Mouse (Mus musculus) 3134 (cell line): ENCODE results near the gene Gfer.
"Not testable (repeated sequence)": the region's sequence is repeated elsewhere in the genome, so short reads cannot be mapped to it uniquely, and the experiment has no call there.

Experiments used
- DNase-seq: peaks from one replicate; pipeline ENCODE4 v3.0.0-alpha.2; 2011; ENCODE audit warnings: low spot score; ENCODE audit not compliant: insufficient read length; ENCODE audit errors: extremely low read depth

Gene Gfer

DNA sequence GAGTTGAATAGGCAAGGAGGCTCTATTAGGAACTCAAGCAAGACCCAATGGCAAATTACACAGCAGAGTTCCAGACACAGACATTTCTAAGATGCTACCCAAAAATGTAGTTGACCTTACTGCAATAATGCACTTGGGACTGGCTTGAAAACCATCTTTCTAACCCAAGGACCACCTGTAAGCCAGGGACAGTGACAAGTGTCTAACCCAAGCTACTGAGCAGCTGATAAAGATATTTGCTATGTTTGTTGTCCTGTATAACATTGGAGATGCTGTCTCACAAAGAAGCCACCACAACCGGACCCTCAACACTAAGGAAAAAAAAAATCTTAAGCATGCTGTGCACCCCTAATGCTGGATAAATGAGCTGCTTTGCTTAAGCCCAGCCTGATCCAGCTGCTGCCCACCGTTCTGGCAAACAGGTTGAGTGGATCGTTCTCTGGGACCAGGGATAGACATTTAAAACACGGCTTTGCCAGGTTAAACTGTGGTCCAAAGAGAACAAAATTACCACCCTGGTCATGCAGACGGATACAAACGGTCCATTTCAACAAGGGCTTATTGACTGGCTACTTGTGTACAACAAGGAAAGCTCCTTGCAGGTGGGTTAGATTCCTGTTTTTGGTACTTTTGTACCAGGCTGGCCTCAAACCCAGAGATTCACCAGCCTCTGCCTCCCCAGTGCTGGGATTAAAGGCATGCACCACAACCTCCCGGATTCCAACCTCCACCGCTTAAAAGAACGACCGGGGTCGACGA lies 27.3 kb upstream of the Gfer start:
- DNase-seq = no peak

DNA sequence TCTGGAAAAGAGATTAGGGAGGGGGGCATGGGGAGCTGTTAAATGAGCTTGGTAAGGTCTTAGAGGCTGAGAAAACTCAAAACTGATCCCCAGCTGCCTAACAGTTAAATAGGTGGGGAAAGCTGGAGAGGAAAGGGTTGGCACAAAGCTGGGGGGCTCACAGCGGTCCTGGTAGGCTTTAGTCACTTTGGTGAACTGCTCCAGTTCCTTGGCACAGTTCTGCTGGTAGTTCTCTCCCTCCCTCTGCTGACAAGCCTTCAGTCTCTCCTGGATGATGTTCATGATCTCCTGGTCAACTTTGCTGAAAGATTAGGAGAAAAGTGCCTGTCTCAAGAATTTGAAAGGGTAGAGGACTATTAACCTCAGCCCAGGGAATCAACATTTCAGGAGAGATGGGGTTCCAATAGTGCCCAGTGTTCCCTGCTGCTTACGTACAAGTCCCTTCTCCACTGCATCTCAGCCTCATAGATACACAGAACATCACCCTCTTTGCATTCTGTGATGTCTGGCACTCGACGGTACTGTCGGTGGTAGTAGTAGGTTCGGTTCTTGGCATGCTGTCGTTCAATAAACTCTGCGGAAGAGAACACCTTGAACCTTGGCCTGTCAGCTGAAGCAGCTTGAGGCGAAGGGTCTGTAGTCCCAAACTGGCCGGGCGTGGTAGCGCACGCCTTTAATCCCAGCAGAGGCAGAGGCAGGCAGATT lies 26.4 kb upstream of the Gfer start:
- DNase-seq = peak; percentile 62

DNA sequence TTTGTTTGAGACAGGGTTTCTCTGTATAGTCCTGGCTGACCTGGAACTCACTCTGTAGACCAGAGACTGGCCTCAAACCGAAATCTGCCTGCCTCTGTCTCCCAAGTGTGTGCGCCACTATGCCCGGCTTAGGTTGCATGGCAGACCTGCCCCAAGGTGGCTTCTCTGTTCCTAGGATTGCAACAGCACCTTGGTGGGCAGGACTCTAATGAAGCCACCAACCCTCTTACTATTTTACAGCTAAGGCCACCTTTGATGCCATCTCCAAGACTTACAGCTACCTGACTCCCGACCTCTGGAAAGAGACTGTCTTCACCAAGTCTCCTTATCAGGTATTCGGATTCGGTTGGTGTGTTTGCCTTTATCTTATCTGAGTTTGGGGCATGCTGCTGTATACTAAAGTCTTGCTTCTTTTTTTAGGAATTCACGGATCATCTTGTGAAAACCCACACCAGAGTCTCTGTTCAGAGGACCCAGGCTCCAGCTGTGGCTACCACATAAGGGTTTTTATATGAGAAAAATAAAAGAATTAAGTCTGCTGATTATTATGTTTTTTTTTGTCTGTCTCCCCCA lies 25.5 kb upstream of the Gfer start:
- not testable (repeated sequence) for DNase-seq

DNA sequence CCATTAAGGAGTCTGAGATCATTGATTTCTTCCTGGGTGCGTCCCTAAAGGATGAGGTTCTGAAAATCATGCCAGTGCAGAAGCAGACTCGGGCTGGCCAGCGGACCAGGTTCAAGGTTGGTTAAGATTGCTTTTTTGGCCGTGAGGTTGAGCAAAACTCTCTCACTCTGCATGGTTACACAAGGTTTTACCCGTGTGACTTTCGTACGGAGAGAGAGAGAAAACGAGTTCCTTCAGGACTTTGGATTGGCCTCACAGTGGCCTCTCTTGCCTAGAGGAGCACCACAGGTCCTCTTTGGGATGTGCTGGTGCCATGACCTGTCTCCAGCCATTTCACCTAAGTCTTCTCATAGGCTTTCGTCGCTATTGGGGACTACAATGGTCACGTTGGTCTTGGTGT lies 24.7 kb upstream of the Gfer start:
- not testable (repeated sequence) for DNase-seq

DNA sequence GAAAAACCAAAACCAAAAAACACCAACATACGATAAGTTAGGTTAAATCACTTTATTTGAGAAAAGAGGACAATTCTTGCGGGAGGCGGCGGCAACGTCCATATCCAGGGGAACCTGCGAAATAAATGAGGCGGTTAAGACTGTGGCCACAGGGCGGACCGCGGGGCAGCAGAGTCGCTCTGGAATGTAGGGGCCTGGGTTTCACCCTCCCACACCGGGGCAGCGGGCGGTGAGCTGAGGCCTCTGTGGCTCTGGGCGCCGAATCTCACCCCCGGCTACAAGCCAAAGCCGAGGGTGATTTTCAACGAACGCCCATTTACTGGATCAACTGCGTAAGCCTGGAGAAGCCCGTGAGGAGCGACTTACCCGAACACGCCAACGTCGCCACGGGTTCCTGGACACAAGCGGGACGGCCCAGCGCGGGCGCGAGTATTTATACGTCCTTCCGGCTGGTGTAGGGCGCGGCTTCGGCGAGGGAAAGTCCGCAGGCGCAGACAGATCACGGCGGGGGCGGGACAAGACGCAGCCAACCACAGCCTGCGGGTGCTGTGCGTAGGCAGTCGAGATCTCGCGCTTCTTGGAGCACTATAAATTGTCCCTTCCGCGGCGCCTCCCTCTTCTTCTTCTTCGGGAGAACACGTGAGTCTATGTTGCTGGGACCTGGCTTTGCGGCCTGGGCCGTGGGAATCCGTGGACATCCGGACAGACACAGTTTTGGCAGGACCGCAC lies 23.7 kb upstream of the Gfer start:
- DNase-seq = peak; percentile 99

DNA sequence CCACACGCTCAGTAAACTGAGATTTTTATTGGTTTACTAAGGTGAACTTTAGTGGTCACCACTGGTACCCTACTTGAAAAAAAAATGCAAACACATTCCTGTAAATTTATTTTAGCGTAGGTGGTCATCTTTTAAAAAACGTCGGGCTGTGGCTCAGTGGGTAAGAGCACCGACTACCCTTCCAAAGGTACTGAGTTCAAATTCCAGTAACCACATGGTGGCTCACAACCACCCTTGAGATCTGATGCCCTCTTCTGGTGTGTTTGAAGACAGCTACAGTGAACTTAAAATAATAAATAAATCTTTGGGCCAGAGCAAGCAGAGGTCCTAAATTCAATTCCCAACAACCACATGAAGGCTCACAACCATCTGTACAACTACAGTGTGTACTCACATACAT lies 23.0 kb upstream of the Gfer start:
- not testable (repeated sequence) for DNase-seq

DNA sequence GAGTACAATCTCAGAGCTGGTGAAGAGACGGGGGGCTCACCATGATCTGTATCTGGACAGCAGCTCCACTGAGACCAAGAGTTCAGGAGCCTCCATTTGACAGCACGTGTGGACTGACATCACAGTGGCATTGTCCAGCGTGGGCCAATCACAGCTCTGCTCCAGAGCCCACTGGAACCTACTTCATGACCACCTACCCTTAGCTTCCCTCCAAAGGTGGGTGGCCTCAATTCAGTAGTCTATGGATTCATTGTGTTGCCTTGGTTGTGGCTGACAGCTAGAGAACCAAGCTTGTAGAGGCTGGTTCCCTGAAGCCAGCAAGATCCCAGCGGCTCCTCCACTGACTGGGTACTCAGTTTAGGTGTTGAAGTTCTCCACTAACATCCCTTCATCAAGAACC lies 22.0 kb upstream of the Gfer start, which contains the start of the genes Rnf151 and Rps2:
Rnf151 (minus strand) TSS at position 121 of the 400 bp plus-strand sequence.
Rps2 (plus strand) TSS at position 174 of the 400 bp plus-strand sequence.
- DNase-seq = no peak

DNA sequence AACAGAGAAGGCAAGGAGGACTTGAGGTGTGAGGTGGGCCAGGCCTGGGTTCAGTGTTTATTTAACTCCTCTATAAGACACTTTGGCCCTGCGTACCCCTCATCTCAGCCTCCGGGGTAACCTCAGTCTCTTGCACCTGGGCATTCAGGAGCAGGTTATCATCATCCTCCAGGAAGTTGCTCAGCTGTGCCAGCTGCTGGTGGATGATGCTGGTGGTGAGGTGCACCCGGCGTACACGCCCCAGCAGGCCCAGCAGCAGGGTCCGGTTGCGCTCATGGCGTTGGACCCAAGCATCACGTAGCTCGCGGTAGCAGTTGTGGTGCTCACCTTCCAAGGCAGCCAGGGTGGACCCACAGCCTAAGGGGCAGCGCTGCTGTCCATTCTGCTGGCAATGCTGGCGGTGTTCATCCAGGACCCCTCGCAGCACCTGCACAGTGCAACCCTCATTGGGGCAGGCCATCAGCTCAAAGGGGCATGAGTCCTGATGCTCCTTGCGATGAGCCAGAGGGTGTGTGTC lies 20.3 kb upstream of the Gfer start:
- DNase-seq = no peak

DNA sequence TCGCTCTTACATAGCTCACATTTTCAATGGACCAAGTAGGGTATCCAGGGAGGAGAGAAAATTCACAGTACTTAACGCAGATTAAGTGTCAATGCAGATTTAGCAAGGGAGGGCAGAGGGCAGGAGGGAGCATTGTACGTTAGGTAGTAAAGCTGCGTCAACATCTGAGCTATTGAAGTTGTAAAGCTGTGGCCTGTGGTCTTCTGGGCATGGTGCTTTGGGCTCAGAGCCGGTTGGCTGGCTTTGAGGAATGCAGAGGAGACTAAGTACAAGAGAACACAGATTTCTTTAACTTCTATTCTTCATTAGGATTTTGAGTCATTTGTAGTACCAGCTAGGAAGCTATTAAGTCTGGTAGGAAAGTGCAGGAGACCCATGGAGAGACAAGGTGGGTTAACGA lies 19.6 kb upstream of the Gfer start:
- no peak for DNase-seq

DNA sequence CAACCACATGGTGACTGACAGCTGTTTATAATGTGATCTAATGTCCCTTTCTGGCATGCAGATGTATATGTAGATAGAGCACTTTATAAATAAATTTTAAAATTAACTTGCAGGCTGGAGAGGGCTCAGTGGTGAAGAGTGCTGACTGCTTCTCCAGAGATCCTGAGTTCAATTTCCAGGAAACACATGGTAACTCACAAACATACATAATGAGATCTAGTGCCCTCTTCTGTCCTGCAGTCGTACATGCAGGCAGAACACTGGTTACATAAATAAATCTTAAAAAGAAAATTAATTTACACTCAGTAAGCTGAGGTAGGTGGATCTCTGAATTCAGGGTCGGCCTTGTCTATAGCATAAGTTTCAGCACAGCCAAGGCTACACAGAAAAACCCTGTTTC lies 12.7 kb upstream of the Gfer start:
- DNase-seq = peak; percentile 45

DNA sequence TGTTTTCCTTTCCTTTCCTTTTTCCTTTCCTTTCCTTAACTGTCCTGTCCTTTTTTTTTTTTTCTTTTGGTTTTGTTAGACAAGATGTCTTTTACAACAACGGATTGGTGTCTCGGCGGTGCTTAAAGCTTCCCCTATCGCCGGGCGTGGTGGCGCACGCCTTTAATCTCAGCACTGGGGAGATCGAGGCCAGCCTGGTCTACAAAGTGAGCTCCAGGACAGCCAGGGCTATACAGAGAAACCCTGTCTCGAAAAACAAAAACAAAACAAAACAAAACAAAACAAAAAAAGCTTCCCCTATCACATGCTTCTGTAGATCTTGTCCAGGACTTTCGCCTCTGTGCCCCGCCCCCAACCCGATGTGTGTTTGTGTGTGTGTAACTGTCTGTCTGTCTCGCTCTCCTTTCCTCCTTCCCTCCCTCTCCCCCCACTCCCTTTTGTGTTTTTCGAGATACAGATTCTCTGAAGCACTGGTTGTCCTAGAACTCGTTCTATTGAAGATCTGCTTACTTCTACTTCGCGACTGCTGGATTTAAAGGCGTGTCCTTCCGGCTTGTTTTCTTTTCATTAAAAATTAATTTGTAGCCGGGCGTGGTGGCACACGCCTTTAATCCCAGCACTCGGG lies 12.0 kb upstream of the Gfer start:
- no peak for DNase-seq

DNA sequence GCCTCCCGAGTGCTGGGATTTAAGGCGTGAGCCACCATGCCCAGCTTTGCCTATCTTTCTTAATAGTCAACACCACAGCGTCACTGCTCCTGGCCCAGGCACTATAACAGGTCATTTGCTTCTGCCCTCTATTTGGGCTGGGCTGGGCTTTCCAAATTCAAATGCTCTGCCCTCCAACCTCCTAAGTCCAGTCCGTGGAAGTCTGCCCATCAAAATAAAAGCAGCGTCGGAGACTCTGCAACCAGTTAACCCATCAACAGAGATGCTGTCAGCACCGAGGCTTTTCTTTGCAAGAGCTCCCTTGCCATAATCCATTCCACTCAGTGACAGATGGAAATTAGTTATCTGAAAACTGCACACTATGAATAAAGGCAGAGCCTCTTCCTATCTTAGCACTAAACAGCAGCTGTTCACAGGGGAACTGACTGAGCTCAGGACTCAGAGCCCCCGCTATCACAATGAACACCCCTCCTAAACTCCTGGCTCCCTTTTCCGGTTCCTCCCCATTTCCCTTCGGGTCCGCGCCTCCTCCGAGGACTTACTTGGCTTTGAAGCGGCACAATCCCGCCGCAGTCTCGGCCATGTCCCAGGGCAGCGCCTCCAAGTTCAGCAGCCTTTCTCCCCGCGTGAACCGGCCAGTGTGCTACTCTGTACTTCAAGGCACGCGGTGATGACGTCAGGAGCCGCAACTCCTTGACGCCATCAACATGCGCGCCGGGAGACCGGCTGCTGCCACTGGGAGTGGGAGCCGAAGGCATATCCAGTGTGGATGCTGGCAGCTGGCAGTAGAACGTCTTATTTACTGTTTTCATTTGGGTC lies 11.2 kb upstream of the Gfer start, which contains the start of gene Tbl3:
Tbl3 (minus strand) TSS at position 679 of the 819 bp plus-strand sequence.
- DNase-seq = peak; percentile 86

DNA sequence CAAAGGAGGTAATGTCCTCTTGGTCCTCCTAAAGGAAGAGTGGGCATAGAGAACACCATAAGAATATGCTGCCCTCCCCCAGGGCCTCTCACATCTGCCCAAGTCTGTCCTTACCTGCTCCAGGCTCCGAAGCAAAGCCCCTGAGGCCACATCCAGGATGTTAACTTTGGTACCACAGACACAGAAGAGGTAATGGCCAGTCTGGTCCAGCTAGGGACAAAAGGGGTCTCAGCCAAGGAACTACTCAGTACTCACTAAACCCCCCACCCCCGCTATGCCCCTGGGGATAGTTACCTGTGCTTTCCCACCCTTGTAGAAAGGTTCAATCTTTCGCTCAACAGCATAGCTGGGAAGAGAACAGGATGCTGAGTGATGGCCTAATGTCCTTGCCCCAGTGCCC lies 9.9 kb upstream of the Gfer start:
- DNase-seq = no peak

DNA sequence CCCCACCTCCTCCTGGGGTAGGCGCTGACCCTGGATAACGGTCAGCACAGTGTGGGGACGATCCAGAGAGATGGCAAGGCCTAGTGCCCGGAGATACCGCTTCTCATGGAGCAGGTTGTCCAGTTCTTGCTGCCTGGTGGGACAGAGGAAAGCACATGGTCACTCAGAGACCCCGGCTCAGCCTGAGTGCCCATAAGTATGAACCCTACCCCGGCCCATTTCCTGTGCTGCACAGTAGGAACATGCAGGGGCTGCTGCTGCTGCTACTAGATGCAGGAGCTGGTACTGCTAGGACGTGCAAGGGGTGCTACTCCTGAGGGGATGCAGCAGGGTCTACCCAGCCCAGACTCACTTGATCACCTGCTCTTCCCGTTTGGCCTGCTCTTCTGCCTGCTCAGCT lies 5.3 kb upstream of the Gfer start:
- DNase-seq = no peak

DNA sequence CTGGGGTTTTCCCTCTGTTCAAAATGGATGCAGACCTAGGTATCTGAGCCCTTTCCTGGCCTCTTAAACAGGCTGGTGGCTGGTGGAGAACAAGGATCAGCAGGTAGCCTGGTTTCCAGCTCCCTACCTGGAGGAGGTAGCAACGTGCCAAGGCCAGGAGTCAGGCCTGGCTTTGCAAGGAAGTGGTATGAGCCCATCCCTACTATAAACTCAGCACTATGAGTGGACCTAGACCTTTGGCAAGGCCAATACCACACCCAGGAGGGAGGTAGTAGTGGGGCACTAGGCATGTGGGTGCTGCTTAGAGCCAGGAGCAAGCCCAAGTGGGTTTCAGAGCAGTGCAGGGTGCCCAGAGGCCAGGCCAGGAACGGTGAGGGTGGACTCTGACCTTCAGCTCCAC lies 3.5 kb upstream of the Gfer start:
- DNase-seq = no peak

DNA sequence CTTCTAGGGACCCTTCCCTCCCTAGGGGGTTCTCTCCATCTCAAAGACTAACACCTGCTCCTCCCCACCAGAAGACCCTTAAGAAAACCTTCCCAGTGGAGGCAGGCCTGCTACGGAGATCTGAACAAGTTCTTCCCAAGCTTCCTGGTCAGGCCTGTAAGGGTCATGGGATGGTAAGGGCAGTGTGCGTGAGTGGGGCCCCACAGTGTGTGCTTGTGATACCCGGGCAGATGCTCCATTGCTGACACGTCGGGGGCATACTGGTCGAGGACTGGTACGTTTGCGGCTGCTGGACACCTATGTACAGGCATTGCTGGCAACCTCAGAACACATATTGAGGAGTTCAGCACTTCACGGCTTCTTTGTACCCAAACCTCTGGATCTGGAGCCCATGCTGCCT lies 2.8 kb upstream of the Gfer start:
- no peak for DNase-seq

DNA sequence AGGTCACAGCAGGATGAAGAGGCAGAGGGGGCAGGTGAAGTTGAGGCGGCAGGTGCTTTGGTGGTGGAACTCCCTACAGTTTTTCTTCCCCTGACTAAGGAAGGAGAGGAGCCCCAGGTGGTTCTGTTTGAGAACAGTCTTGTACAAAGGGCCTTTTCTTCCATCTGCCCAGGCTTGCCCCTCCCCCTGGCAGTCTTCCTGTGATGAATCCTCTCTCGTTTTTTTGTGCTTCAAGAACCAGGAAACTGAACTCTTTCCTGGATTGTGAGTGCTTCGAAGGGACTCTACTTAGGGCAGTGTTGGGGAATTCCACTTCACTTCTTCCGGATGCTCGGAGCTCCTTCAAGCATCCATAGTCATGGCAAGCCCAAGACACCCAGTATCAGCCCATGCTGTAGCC lies 2.0 kb upstream of the Gfer start:
- DNase-seq = no peak

DNA sequence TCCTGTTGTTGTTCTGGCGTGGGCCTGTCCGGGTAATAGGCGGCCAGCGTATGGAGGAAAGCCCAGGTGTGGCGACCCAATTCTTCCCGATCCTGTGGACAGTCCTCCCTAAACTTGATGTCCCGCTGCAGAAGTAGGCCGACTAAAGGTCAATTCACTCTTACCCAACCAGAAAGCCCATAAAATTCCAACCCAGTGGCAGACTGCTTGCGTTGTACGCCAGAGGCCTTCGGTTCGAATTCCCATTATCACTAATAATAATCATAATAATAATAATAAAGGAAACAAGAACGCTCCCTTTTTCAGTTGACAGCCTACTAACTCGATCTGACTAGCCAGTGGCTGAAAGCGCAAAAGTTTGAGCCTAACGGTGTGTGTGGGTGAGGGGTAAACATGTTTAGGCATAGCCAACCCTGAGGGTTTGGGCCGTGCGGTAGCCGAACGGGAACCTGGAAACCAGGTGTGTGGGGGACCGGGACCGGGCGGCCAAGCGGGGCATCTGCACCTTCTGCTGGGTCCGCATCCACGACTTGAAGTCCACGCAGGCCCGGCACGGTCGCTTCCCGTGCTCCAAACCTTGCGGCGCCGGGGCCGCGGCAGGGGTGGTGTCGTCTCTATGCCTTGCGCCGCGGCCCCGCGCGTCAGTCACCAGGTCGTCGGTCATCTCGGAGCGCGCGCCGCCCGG lies 488 bp downstream of the Gfer start:
- DNase-seq = peak; percentile 32

DNA sequence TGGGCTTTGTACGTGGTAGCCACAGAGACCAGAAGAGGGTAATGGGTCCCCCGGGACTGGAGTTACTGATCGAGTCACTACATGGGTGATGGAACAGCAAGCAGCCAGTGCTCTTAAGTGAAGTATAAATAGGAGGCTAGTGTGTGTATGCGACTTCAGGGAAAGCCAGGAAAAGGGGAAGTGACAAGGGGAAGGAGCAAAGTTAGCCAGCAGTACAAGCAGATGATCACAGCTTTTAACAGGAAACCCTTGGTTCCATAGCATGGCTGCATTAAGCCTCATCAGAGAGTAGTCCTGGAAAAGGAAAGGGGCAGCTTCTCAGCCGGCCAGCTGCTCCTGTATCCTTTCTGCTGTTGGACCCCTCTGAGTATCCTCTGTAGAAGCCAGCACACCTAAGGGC lies 3.6 kb downstream of the Gfer start:
- no peak for DNase-seq
